Mouse (Mus musculus) cerebellum, postnatal 10 days (tissue): ENCODE data around the gene Med13l.

Source experiments
- DNase-seq, 2 experiments: peaks; one replicate each; pipeline ENCODE4 v3.0.0; 2021; ENCODE audit warnings: mixed read lengths in 2 of 2

Med13l gene

DNA sequence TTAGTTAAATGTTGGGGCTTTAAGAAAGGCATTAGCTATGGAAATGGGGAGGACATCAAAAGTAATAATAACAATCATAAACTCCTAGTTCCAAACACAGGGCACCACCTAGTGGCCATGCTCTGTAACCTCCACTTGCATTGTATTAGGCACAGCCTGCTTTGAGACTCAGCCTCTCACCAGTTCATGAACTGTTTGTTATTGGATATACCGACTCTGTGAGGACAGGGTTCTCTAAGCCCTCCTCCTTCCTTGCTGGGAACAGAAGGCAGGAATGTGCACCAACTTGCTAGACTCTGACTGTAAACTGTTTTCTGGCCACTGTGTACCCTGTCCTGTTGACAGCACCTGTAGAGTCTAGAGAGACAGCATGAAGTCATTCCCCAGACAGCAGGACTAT, 177.1 kb downstream of the Med13l start:
- DNase-seq, result peak; percentile 84 to 86

DNA sequence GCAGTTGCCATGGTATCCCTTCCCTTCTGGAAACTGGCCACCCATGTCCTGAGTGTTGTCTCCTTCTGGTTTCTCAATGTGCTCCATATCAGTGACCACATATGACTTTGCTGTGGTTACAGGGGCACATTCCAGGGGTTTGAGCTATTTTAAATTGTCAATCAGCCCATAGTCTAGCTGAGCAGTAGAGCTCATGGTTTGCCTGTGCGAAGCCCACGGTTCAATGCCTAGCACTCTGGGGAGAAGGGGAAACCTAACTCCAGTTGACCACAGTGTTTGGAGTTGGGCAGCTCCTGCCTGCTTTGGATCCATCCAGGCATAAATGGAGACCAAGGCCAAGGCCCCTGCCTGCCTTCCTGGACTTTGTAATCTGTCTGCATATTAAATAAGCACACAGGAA, 182.6 kb downstream of the Med13l start:
- no peak for DNase-seq

DNA sequence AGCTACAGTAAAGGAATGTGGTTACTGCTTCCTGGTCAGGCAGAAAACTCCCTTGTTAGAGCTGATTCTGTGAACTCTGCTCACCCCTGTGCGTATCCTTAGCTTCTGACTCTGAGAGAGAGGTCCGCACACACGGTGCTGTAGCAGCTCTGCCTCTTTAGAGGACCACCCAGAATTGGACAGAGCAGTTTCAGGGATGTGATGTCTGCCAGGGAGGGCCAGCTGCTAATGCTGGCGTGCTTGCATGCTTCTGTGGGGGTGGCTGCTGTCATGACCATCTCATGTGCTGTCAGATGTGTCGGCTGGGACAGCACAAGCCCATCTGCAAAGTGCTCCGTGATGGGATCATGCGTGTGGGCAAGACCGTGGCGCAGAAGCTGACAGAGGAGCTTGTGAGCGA, 186.5 kb downstream of the Med13l start:
- peak in 1 of 2 experiments; percentile 47 for DNase-seq

DNA sequence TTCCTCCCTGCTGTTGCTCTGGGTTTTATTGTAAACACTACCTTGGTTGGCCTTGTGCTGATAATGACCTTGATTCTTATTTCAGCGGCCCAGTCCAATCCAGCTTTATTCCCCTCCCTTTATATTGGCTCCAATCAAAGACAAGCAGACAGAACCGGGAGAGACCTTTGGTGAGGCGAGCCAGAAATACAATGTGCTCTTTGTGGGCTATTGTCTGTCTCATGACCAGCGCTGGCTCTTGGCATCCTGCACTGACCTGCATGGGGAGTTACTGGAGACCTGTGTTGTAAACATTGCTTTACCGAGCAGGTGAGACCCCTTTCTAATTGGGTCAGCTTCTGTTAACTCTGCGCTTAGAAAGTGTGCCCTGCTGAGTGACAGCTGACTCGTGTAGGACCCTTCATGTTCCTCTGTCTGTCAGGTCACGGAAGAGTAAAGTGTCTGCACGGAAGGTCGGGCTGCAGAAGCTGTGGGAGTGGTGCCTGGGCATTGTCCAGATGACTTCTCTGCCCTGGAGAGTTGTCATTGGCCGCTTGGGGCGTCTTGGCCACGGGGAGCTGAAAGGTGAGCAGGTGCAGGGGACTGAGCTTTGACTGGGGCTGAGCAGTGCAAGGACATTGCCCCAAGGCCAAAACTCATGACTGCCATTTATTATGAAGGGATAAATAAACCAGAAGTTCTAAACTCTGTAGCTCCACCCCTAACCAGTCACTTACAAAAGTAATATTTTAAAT, 191.1 kb downstream of the Med13l start:
- peak; percentile 31 to 44 for DNase-seq

DNA sequence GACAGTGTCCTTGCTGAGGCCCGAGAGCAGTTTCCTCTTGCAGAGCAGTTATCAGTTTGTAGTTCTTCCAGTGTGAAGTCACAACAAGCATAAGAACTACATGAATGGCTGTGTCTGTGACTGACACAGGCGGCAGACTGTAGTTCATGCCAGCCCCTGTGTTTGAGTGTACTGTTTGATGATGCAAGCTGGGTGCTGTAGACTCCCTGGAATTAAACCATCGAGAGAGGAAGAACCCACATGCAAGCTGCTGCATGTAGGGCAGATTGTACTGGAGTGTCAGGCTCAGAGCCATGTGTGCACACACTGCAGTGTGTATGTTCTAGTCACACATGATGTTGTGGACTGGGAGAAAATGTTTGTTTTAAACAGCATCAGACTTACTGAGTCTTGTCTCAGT, 192.4 kb downstream of the Med13l start:
- DNase-seq, result no peak

DNA sequence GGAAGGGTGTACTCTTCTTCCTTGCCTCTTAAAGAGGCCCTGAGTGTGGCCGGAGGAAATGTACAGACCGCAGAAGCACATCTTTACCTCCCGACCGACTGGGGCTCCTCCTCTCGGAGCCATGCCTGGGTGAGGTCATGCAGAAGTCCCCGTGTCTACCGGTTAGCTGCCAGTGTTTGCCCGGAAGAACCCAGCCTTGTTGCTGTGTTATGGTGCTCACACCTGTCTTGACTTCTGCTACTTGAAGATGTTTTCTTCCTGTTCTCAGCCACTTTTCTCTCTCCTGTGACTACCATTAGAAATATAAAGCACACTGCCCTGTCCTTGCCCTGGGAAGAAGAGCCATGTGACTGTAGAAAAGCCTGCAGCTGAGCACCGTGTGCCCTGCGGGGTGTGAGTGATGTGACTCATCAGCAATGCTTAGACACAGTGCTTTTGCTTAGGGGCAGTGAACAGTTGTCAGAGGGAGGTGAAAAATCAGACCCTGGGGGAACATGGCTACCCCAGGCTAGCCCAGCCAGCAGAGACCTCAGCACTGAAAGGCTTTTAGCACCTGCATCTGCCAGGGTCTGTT, 193.1 kb downstream of the Med13l start:
- peak in 1 of 2 experiments; percentile 40 for DNase-seq

DNA sequence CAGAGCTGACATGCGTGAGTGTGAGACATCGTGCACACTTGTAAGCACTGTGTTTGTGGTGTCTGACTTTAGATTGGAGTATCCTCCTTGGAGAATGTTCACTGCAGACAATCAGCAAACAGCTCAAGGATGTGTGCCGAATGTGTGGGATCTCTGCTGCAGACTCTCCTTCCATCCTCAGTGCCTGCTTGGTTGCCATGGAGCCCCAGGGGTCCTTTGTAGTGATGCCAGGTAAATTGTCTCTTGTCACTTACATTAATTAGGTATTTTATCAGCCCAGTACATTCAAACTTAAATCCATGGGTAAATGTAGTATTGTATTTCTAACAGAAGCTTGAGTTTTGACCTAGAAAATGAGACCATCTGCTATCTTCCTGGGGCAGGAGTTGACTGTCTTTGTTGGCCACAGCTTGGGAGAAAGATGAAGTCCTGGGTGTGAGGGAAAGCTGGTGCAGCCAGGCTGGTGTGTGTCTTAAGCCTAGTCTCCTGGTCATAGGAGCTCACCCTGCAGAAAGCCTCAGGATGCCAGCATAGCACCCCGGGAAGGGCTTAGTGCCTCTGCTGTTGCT, 193.8 kb downstream of the Med13l start:
- DNase-seq, result peak in 1 of 2 experiments; percentile 36

DNA sequence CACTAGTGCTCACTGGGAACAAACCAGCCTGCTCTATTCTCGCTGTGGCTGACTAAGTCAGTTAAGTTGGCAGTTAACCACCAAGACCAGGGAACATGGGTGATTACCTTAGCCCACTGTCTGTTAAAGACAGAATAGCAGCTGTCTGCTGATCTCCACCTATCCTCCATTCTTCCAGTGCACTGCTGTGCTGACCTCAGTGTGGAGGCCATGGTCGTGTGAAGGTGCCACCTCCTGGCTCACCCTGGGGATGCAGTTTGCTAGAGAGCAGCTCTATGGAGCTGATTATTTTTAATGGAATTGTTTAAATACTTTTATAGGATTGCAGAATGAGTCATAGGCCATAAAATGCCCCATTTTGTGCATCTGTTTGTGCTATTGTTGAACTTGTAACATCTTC, 195.6 kb downstream of the Med13l start:
- DNase-seq, result peak; percentile 55 to 57

DNA sequence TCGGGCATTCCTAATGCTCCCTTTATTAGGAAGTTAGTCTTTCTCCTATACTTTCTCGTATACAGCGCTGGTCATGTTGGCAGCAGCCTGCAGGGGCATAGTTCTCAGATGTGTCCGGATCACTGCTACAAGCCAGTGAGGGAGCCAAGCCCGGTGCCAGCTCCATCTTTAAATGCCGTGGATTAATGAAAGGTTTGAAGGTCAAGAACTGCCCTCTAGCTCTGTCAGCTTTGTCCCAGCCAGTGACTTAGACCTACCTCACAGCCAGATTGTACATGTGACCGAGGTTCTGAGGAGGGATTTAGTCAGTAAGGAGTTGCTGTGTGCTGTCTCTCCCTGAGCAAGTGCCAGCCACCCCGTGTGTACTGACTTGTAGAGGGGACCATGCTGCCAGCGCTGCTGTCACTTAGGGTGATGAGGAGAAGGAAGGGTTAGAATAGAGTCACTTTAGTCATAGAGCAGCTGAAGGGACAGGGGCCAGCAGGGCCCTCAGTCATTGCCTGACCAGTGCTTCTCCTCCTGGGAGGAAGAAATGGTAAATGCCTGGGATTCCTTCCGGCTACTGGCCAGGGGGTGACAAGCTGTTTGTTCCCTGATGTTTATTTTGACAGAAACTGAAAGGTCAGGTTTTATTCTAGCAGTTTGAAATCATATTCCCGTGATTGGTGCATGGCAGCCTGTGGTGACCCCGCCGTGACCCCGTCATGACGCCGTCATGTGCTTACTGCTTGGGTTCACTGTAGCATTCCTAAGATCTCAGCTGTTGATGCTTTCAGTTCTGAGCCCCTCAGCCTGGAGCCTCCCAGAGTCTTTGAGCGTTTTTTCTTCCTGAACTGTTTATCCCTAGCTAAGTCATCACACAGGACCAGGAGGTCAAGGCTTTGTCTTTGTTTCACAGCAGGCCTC, 197.2 kb downstream of the Med13l start:
- no peak for DNase-seq

DNA sequence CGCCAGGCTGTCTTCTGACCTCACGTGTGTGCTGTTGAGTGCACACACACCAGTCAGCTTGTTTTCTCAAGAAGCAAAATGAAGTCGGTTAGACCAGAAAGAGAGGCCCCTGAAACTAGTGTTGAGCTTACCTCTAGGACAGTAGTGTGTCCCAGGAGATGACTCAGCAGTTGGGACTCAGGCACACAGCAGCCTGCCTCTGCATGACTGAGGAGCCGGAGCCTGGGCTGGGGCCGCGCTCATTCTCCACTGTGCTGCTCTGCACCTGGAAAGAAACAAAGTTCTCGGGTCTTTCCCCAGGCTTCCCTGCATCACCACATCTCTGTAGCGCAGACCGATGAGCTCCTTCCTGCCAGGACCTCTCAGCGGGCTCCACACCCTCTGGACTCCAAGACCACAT, 200.5 kb downstream of the Med13l start:
- no peak for DNase-seq

DNA sequence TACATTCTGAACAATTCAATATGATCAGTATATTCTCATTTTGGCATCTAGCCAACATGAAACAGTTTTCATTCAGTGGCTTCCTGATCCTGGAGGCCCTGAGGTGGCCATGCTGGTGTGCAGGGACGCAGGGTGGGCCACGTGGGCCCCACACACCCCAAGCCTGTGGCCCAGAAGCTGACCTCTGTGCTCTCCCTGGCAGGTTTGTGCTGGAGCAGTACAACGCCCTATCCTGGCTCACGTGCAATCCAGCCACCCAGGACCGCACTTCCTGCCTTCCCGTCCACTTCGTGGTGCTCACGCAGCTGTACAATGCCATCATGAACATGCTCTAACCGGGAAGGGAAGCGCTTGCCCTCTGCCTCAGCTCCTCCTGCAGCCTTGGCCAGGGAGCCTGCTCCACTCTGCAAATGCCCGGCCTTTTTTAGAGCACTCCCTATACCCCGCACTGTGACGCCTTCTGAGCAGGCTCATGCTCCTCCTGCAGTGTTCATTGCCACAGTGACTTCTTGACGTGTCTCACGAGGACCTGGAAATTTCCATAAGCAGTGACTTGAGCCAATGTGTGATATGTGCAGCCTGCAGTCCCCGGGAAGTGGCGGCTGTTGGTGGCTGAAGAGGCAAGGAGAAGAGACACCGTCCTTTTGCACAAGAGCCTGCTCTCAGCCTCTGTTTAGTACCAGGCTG, 202.2 kb downstream of the Med13l start:
- DNase-seq, result no peak

DNA sequence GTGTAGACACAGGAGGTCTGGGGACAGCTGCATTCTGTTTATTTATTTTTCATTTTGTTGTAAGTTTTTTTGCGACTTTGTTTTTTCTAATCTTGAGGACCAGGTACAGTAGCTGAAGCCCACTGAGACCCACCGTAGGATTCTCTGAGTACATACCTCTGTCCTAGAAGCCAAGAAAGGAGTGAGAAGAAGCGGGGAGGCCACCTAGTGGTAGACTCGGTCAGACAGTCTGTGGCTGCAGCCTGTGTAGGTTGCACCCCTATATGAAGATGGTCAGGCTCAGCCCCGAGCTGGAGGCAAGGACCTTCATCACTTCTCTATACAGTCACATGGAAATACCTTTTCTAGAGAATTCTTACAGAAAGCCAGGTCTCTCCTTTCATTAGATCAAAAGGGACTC, 202.9 kb downstream of the Med13l start:
- DNase-seq, result peak; percentile 64 to 68

DNA sequence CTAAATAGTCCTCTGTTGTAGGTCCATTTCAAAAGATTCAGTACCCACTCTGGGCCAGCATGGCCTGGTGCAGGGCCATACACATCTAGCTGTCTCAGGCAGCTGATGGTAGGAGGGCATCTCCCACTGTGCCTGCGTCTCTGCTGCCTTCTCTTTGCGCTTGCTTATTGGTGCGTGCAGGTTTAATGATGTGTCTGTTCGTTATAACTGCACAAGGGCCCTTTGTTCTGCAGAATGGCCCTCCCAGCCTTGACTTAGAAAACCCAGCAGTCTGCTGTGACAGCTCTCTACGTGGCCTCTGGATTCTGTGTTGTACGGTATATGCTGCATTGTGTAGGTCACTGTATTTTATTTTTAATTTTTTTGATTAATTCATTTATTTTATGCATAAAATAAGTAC, 208.7 kb downstream of the Med13l start:
- no peak for DNase-seq

DNA sequence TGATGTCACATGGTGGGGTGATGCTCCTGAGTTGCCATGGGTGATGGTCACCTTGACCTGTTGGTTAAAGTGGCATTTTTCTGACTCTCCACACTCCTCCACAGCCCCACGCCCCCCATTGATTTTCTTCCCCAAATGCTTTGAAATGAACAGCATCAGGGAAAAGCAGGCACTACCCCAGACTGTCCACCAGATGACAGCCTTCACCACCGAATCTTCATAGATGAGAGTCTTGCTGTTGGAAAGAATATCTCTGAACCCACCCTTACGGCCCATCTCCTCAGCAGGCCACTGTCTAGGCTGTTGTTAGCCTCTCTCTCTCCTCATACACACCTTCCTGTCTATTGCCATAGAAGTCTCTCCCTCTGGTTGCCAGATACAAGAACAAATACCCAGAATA, 213.4 kb downstream of the Med13l start:
- DNase-seq, result peak; percentile 73 to 78

DNA sequence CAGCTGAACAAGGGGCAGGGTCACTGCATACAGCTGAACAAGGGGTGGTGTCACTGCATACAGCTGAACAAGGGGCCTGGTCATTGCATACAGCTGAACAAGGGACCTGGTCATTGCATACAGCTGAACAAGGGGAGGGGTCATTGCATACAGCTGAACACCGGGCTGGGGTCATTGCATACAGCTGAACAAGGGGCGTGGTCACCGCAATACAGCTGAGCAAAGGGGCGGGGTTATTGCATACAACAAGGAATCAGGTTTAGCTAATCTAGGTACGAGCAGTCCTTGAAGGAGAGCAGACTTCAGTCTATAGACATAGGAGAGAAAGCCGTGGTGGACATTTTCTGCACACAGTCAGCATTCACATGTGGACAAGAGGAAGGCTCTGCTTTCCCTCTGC, 215.9 kb downstream of the Med13l start:
- no peak for DNase-seq

DNA sequence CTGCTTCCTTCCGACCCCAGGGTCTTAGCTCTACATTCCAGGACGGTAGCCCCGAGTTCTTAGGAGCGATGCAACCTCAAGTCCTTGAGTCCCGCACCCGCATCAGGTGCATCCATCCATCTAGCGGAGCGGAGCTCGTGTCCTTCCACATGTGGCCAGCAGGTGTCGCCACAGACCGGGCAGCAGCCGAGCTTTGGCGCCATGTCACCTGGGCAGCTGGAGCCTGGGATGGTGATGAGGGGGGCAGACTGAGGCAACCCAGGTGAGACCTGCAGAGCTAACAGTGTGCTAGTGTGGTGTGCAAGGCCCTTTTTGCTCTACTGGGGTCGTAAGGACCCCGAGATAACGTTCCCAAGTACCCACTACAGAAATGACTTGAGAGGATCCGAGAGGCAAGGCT, 221.1 kb downstream of the Med13l start:
- DNase-seq, result peak; percentile 87 to 93

DNA sequence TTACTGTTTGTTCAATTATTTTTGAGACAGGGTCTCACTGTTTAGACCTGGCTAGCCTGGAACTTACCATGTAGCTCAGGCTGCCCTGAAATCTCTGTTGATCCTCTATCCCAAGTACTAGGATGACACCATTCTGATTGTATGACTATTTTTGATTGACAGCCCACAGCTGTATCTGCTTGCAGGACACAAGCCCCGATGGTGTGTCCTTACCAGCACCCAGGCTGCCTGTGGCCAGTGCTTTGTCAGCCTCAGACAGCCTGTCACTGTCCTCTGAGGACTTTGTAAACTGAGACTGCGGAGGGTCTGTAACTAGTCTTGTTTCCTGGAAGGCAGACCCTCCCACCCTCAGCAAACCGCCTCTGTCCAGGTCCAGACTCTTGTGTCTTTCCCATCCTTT, 221.7 kb downstream of the Med13l start:
- DNase-seq, result no peak

DNA sequence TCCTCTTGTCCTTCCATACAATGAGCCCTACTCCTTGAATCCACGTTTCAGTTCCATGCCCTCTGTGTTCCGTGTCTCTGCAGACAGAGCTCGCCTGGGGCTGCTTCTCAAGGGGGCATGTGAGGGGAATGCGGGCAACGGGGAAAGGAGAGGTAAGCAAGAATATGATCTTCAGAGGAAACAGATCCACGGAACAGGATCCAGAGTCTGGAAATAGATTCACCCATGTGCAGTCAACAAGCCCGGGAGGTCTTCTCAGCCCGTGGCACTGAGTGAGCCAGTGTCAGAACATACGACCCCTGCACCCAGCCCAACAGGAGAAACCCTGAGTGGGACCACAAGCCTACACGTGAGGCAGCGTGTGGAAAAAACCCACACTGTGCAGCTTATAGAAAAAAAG, 228.7 kb downstream of the Med13l start:
- no peak for DNase-seq

DNA sequence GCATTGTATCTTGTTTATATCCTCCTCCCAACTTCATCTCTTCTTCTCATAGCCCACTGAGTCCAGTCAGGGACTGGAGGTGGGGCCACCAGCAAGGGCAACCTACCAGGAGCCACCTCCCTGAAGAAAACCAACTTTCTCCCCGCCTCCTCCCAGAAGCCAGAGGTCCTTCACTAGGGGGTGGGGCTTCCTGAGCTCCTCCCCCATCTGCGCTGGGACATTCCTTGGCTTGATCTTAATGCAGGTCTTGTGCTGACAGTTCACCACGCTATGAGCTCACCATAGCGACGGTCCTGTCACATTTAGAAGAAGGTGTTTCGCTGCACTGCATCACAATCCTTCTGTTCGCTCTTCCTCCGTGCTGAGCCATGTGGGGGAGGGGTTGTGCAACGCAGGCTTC, 229.3 kb downstream of the Med13l start:
- DNase-seq, result no peak

DNA sequence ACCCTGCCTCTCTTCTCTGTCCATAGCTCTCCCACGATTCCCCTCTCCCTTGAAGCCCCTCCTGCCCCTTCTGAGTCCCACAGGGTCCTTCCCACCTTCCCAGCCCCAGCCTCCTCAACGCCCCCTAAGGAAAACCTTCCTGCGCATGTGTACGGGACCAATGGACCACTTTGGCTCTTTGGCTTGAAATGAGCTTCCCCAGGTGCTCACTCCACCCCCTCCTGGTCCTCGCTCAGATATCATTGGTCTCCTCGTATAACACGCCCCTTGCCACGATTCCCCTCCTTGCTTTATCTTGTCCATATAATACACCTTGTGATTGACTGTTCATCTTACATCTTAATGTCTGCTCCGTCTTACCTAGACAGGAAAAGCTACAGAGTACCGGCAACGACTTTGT, 237.3 kb downstream of the Med13l start:
- no peak for DNase-seq

DNA sequence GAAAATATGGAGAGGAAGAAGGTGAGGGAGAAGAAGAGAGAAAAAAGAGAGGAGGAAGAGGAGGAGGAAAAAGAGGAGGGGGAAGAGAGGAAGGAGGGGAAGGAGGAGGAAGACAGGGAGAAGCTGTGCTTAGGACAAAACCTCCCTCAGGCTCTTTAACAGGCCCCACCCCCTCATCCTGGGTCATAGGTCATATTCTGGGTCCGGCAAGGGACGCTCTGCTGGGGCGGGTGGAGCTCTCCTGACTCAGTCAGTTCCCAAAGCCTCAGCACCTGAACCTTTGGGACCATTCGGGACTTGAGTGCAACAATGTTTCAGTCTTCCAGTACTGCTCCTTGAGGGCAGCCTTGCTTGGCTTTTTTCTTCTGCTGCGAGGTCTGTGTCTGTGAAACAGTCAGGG, 241.1 kb downstream of the Med13l start:
- no peak for DNase-seq

DNA sequence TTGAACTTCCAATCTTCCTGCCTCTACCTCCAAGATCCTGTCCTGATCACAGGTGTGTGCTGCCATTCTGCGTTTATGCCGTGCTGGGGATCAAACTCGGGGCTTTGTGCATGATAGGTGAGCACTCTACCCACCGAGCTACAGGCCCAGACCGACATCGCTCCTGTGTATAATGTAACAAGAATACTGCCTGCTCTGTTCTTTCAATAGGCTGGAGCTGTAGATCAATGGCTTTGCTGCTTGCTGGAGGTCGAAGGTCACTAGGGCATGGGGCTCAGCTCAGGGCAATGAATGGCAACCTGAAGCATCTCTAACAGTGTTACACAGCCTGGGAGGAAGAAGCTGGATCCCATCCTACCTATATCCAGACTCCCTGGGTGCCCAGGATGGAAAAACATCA, 241.6 kb downstream of the Med13l start:
- no peak for DNase-seq

DNA sequence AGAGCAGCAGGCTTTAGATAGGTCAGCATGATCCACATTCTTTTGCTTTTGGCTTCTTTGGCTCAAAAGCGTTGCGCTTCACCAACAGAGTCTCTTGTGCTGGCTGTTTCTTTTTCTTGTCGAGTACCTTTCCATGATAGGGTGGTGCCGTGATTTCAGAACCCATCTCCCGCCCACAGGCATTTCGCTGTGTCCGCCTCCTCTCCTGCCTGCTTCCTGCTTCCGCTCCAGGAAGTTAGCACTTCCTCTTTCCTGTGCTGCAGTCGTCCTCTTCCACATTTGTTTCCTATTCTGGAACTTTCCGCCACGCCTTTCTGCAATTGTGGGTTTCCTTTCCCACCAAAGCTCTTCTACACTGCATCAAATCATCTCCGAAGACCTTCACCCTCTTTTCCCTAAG, 248.5 kb downstream of the Med13l start:
- DNase-seq, result no peak
